Mouse (Mus musculus) limb, embryonic 14.5 days (tissue): ENCODE measurements around the gene Cldn11. TPM values are rescaled to one million over a fixed set of nuclear protein-coding genes. Genes with fewer than 3 reads are reported as not detected.

Experiments used
- ATAC-seq: fragments of 200-750 bp; cut with Nextera tagmentation; 2 replicates; pipeline ENCODE4 v1.8.0; 2017; ENCODE audit warnings: low read depth, moderate number of reproducible peaks, moderate TSS enrichment; ENCODE audit not compliant: low FRiP score
- DNase-seq: peaks from one replicate; pipeline ENCODE4 v3.0.0-alpha.2; 2015; ENCODE audit warnings: low spot score
- H3K27ac ChIP-seq: fragments of 300-500 bp; sonication (generic); replicated peaks from 2 replicates; pipeline ENCODE4 v1.5.1; 2014; ENCODE audit warnings: low read depth, mild to moderate bottlenecking, low read length, moderate library complexity, mixed read lengths
- H3K27me3 ChIP-seq: fragments of 300-500 bp; sonication (generic); 2 replicates; pipeline ENCODE4 v1.6.1; 2014; ENCODE audit warnings: low read length, mixed read lengths; ENCODE audit not compliant: control insufficient read depth, insufficient read depth
- H3K36me3 ChIP-seq: fragments of 300-500 bp; sonication (generic); 2 replicates; pipeline ENCODE4 v1.6.1; 2014; ENCODE audit warnings: mild to moderate bottlenecking, low read length, moderate library complexity, mixed read lengths; ENCODE audit not compliant: control insufficient read depth, insufficient read depth
- H3K4me1 ChIP-seq: fragments of 300-500 bp; sonication (generic); 2 replicates; pipeline ENCODE4 v1.6.1; 2014; ENCODE audit warnings: antibody characterized with exemption, low read length, mixed read lengths; ENCODE audit not compliant: control insufficient read depth, insufficient read depth
- H3K4me2 ChIP-seq: fragments of 300-500 bp; sonication (generic); replicated peaks from 2 replicates; pipeline ENCODE4 v1.6.1; 2014; ENCODE audit warnings: low read depth, mild to moderate bottlenecking, low read length, moderate library complexity; ENCODE audit not compliant: severe bottlenecking
- H3K4me3 ChIP-seq: fragments of 300-500 bp; sonication (generic); replicated peaks from 2 replicates; pipeline ENCODE4 v1.5.1; 2014; ENCODE audit warnings: low read length
- H3K9ac ChIP-seq: fragments of 300-500 bp; sonication (generic); 2 replicates; pipeline ENCODE4 v1.6.1; 2014; ENCODE audit warnings: mild to moderate bottlenecking, low read depth, low read length, moderate library complexity; ENCODE audit not compliant: severe bottlenecking
- H3K9me3 ChIP-seq: fragments of 300-500 bp; sonication (generic); 2 replicates; pipeline ENCODE4 v1.6.1; 2016; ENCODE audit warnings: low read length; ENCODE audit not compliant: control insufficient read depth
- POLR2A ChIP-seq: fragments of 200-500 bp; IDR thresholded peaks from 2 replicates; pipeline ENCODE4 v1.8.0; 2012; ENCODE audit warnings: inconsistent platforms, mild to moderate bottlenecking, moderate library complexity, borderline replicate concordance; ENCODE audit not compliant: insufficient read depth, insufficient read length; ENCODE audit errors: extremely low read depth
- WGBS: fragments of 180-500 bp; shearing (Covaris S2); extraction: QIAGEN DNeasy Blood & Tissue Kit; methylation state at CpG from one replicate; pipeline ENCODE4 v1.1.7; 2014; 5-methylcytosine and 5-hydroxymethylcytosine counted together
- polyA plus RNA-seq, 2 experiments: library from polyadenylated mRNA; depleted of rRNA in 1 of 2; stranded (reverse) in 1 of 2; unstranded in 1 of 2; fragments of >200 nt; fragmentation: Nextera tagmentation in 1 of 2; extraction: Ambion mirVana in 1 of 2; gene quantifications; 2 replicates each; pipeline versions ENCODE4 v1.2.1 to v1.2.3; 2012 to 2014

Gene Cldn11
- polyA plus RNA-seq, 2 experiments, result 9.2 to 10.7 TPM

DNA sequence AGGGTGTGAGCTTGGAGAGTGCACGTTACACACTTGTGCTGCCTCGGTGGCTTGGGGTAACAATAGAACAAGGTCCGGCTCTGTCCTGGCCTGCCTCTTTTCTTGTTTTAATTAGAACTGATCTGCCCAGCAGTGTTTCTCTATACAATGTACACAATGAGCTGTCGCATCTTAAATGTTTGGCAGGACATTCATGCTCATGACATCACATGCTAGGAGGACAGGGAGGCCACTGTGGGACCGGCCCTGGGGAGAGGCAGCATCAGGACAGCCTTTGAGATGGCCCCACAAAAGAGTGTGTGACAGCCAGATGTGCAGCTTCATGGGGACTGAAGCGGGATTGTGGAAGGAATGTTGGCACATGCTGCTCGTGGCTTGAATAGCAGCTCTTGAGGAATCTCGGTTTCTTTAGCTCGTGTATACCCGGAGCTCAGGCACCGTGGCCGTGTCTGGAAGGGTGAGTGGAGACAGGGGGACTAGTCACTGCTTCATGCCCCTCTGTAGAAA is 16.7 kb downstream of the Cldn11 start:
- no peaks in the 10 kb centered on the region for H3K27me3 ChIP-seq
- H3K4me2 ChIP-seq, result no peak overlapping the region
- WGBS, result 56% methylated on average over 12 of the region's 12 CpGs
- no peak overlapping the region for H3K9ac ChIP-seq
- H3K4me3 ChIP-seq, result no peak overlapping the region
- ATAC-seq (0 out of 2 replicates have a peak, but pooled peaks have one; percentile 30), DNase-seq (peak; percentile 29)
- no peak overlapping the region for H3K27ac ChIP-seq
- H3K36me3 ChIP-seq, result no peaks in the 10 kb centered on the region
- no peak for TF ChIP-seq POLR2A
- H3K4me1 ChIP-seq, result no peaks in the 10 kb centered on the region; the same call in 1 of the 2 replicates
- H3K9me3 ChIP-seq, result no peaks in the 10 kb centered on the region

- no peak for ATAC-seq
- Histone ChIP-seq H3K4me3 (no peak overlapping the region), H3K27me3 (no peaks in the 10 kb centered on the region), H3K9ac (no peak overlapping the region), H3K4me2 (no peak overlapping the region), H3K4me1 (peaks cover 5% of the 10 kb centered on the region; the same call in 1 of the 2 replicates), H3K36me3 (no peaks in the 10 kb centered on the region), H3K27ac (no peak overlapping the region), H3K9me3 (no peaks in the 10 kb centered on the region)
- no peak for TF ChIP-seq POLR2A
- WGBS, result 78% methylated on average over 7 of the region's 7 CpGs
- no peak for DNase-seq
Observed at GRCm38 (mm10) chr3:31190342-31190741, 40.6 kb downstream of the Cldn11 start.

- Histone ChIP-seq H3K36me3 (no peaks in the 10 kb centered on the region), H3K4me1 (peaks cover 5% of the 10 kb centered on the region; the same call in 1 of the 2 replicates), H3K4me3 (no peak overlapping the region), H3K9ac (no peak overlapping the region), H3K27ac (no peak overlapping the region), H3K4me2 (peak overlapping the region; percentile 6; the same call in 1 of the 2 replicates), H3K9me3 (no peaks in the 10 kb centered on the region), H3K27me3 (no peaks in the 10 kb centered on the region)
- peak; percentile 29 for DNase-seq
- ATAC-seq, result no peak; the same call in 1 of the 2 replicates
- WGBS, result 26% methylated on average over 10 of the region's 10 CpGs
- no peak for TF ChIP-seq POLR2A
Observed at GRCm38 (mm10) chr3:31191402-31191801, 41.7 kb downstream of the Cldn11 start.

GRCm38 (mm10) chr3:31199162-31199877 is 49.6 kb downstream of the Cldn11 start:
- no peak overlapping the region for H3K9ac ChIP-seq
- no peak for TF ChIP-seq POLR2A
- no peak overlapping the region for H3K4me2 ChIP-seq
- 67% methylated on average over 17 of the region's 17 CpGs for WGBS
- peaks cover 3% of the 10 kb centered on the region; the same call in 1 of the 2 replicates for H3K4me1 ChIP-seq
- no peaks in the 10 kb centered on the region for H3K36me3 ChIP-seq
- no peak overlapping the region for H3K27ac ChIP-seq
- no peaks in the 10 kb centered on the region for H3K9me3 ChIP-seq
- H3K4me3 ChIP-seq, result no peak overlapping the region
- ATAC-seq (no peak), DNase-seq (peak; percentile 47)
- H3K27me3 ChIP-seq, result no peaks in the 10 kb centered on the region

GRCm38 (mm10) chr3:31203947-31204346 is 54.2 kb downstream of the Cldn11 start:
- TF ChIP-seq POLR2A, result no peak
- 89% methylated on average over 11 of the region's 11 CpGs for WGBS
- DNase-seq, result no peak
- no peak for ATAC-seq
- no peaks in the 10 kb centered on the region for H3K36me3 ChIP-seq
- no peaks in the 10 kb centered on the region for H3K27me3 ChIP-seq
- H3K4me3 ChIP-seq, result no peak overlapping the region
- H3K27ac ChIP-seq, result no peak overlapping the region
- H3K9ac ChIP-seq, result no peak overlapping the region
- no peaks in the 10 kb centered on the region for H3K9me3 ChIP-seq
- H3K4me1 ChIP-seq, result peaks cover 18% of the 10 kb centered on the region
- H3K4me2 ChIP-seq, result no peak overlapping the region
